Mouse (Mus musculus): ENCODE measurements around the gene Igfbp7. TPM values are rescaled to one million over a fixed set of nuclear protein-coding genes. Genes with fewer than 3 reads are reported as not detected.
"Not testable (repeated sequence)": the region's sequence is repeated elsewhere in the genome, so short reads cannot be mapped to it uniquely, and the experiment has no call there.

Gene Igfbp7
- polyA plus RNA-seq, 1 experiment from 2014 or later, result 475 TPM

- H3K27me3 ChIP-seq (ENCODE audit: insufficient read depth, low read length), result no peaks in the 10 kb centered on the region
- H3K9me3 ChIP-seq (ENCODE audit: low read length), result no peaks in the 10 kb centered on the region
- no peaks in the 10 kb centered on the region for H3K36me3 ChIP-seq (ENCODE audit: insufficient read depth, low read length)
- H3K4me1 ChIP-seq (ENCODE audit: insufficient read depth, low read length), result peaks cover 19% of the 10 kb centered on the region
- 41% methylated on average over 3 of the region's 3 CpGs for WGBS
- no peak overlapping the region for H3K9ac ChIP-seq (replicated peaks; ENCODE audit: low read length)
- H3K4me2 ChIP-seq (replicated peaks; ENCODE audit: low read depth, low read length), result no peak overlapping the region
- H3K4me3 ChIP-seq (ENCODE audit: low read length), result no peak overlapping the region
- peak; percentile 47; the same call in 1 of the 2 replicates for ATAC-seq (ENCODE audit: low FRiP score, low TSS enrichment)
- no peak overlapping the region for H3K27ac ChIP-seq (ENCODE audit: low read length)
Measured at GRCm38 (mm10) chr5:77433119-77433518, 25.3 kb upstream of the Igfbp7 start.

DNA sequence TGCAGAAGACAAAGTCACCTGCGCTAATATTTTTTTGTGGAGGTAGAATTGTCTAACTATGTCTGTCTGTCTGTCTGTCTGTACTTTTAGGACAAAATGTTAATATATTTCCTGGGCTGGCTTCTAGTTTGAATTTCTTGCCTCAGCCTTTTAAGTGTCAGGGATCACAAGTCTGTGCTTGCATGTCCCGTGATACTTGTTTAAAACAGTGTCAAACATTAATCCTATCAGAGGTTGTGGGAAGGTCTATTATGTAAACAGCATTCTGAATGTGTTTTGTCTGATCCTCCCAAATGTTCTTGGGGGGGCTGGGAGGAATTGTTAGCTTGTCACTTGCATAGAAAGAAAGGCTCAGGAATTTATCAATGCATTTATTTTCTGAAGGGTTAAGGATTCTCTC is 24.6 kb upstream of the Igfbp7 start:
- Histone ChIP-seq H3K27me3 (ENCODE audit: insufficient read depth, low read length) (no peaks in the 10 kb centered on the region), H3K4me2 (replicated peaks; ENCODE audit: low read depth, low read length) (no peak overlapping the region), H3K27ac (ENCODE audit: low read length) (no peak overlapping the region), H3K9ac (replicated peaks; ENCODE audit: low read length) (no peak overlapping the region), H3K9me3 (ENCODE audit: low read length) (no peaks in the 10 kb centered on the region), H3K4me3 (ENCODE audit: low read length) (no peak overlapping the region), H3K36me3 (ENCODE audit: insufficient read depth, low read length) (no peaks in the 10 kb centered on the region), H3K4me1 (ENCODE audit: insufficient read depth, low read length) (peaks cover 19% of the 10 kb centered on the region)
- ATAC-seq (ENCODE audit: low FRiP score, low TSS enrichment), result no peak
- WGBS, result 69% methylated on average over 2 of the region's 2 CpGs

DNA sequence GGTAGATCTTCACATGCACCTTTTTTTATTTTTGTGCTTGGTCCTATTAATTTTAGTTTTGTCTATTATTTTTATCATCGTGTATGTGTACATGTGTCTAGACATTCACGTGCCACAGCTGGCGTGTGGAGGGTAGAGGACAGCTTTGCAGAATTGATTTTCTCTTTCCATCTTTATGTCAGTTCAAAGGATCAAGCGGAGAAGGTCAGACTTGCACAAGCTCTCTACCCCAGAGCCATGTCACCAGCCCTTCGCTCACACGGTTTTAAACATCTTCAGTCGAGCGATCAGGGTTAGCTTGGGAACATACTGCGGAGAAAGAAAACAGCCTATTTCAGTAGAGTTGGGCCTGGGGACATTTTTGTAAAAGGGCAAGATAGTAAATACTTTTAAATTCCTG is 23.2 kb upstream of the Igfbp7 start:
- Histone ChIP-seq H3K27ac (ENCODE audit: low read length) (no peak overlapping the region), H3K4me2 (replicated peaks; ENCODE audit: low read depth, low read length) (no peak overlapping the region), H3K9me3 (ENCODE audit: low read length) (no peaks in the 10 kb centered on the region), H3K27me3 (ENCODE audit: insufficient read depth, low read length) (no peaks in the 10 kb centered on the region), H3K4me1 (ENCODE audit: insufficient read depth, low read length) (peaks cover 16% of the 10 kb centered on the region), H3K36me3 (ENCODE audit: insufficient read depth, low read length) (no peaks in the 10 kb centered on the region), H3K4me3 (ENCODE audit: low read length) (no peak overlapping the region), H3K9ac (replicated peaks; ENCODE audit: low read length) (no peak overlapping the region)
- WGBS, result 80% methylated on average over 9 of the region's 9 CpGs
- no peak for ATAC-seq (ENCODE audit: low FRiP score, low TSS enrichment)

GRCm38 (mm10) chr5:77430471-77430870 is 22.6 kb upstream of the Igfbp7 start:
- H3K4me3 ChIP-seq (ENCODE audit: low read length), result no peak overlapping the region
- H3K9ac ChIP-seq (replicated peaks; ENCODE audit: low read length), result no peak overlapping the region
- peaks cover 14% of the 10 kb centered on the region; the same call in 1 of the 2 replicates for H3K4me1 ChIP-seq (ENCODE audit: insufficient read depth, low read length)
- ATAC-seq (ENCODE audit: low FRiP score, low TSS enrichment), result no peak
- no peaks in the 10 kb centered on the region for H3K27me3 ChIP-seq (ENCODE audit: insufficient read depth, low read length)
- no peaks in the 10 kb centered on the region for H3K36me3 ChIP-seq (ENCODE audit: insufficient read depth, low read length)
- no peaks in the 10 kb centered on the region for H3K9me3 ChIP-seq (ENCODE audit: low read length)
- H3K27ac ChIP-seq (ENCODE audit: low read length), result no peak overlapping the region
- no peak overlapping the region for H3K4me2 ChIP-seq (replicated peaks; ENCODE audit: low read depth, low read length)
- 65% methylated on average over 11 of the region's 11 CpGs for WGBS

- no peaks in the 10 kb centered on the region for H3K9me3 ChIP-seq (ENCODE audit: low read length)
- no peaks in the 10 kb centered on the region for H3K27me3 ChIP-seq (ENCODE audit: insufficient read depth, low read length)
- no peak overlapping the region for H3K27ac ChIP-seq (ENCODE audit: low read length)
- no peak overlapping the region for H3K4me2 ChIP-seq (replicated peaks; ENCODE audit: low read depth, low read length)
- no peak for ATAC-seq (ENCODE audit: low FRiP score, low TSS enrichment)
- H3K9ac ChIP-seq (replicated peaks; ENCODE audit: low read length), result no peak overlapping the region
- peaks cover 14% of the 10 kb centered on the region; the same call in 1 of the 2 replicates for H3K4me1 ChIP-seq (ENCODE audit: insufficient read depth, low read length)
- WGBS, result 84% methylated on average over 4 of the region's 4 CpGs
- no peak overlapping the region for H3K4me3 ChIP-seq (ENCODE audit: low read length)
- H3K36me3 ChIP-seq (ENCODE audit: insufficient read depth, low read length), result no peaks in the 10 kb centered on the region
Measured at GRCm38 (mm10) chr5:77430049-77430448, 22.2 kb upstream of the Igfbp7 start.

- Histone ChIP-seq H3K4me1 (ENCODE audit: insufficient read depth, low read length) (0 out of 2 replicates have a peak, but pooled peaks cover 6% of the 10 kb centered on the region), H3K9ac (replicated peaks; ENCODE audit: low read length) (no peak overlapping the region), H3K36me3 (ENCODE audit: insufficient read depth, low read length) (no peaks in the 10 kb centered on the region), H3K27ac (ENCODE audit: low read length) (peak overlapping the region; percentile 25; the same call in 1 of the 2 replicates), H3K4me3 (ENCODE audit: low read length) (no peak overlapping the region), H3K4me2 (replicated peaks; ENCODE audit: low read depth, low read length) (no peak overlapping the region), H3K9me3 (ENCODE audit: low read length) (0 out of 2 replicates have a peak, but pooled peaks cover 4% of the 10 kb centered on the region), H3K27me3 (ENCODE audit: insufficient read depth, low read length) (no peaks in the 10 kb centered on the region)
- no peak for ATAC-seq (ENCODE audit: low FRiP score, low TSS enrichment)
- 73% methylated on average over 4 of the region's 4 CpGs for WGBS
Measured at GRCm38 (mm10) chr5:77428526-77428925, 20.7 kb upstream of the Igfbp7 start.

DNA sequence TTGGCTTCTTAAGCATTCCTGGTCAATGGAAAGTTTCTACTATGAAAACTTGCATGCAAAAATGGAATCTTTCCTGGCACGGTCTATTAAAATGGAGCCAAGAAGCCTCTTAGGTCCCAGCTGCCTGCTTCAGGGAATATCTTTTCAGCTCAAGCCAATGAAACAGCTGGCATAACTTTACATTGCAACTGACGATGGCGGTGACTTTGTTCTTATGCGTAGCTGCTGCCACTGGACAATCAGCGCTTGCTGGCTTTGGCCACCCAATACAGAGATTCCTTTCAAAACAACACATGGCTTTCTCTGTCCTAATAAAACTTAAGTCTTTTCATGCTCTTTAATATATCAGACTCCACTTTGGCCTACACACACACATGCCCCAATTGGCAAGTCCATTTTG is 20.1 kb upstream of the Igfbp7 start:
- 0 out of 2 replicates have a peak, but pooled peaks cover 4% of the 10 kb centered on the region for H3K9me3 ChIP-seq (ENCODE audit: low read length)
- H3K27me3 ChIP-seq (ENCODE audit: insufficient read depth, low read length), result no peaks in the 10 kb centered on the region
- no peak for ATAC-seq (ENCODE audit: low FRiP score, low TSS enrichment)
- H3K27ac ChIP-seq (ENCODE audit: low read length), result no peak overlapping the region
- 0 out of 2 replicates have a peak, but pooled peaks cover 6% of the 10 kb centered on the region for H3K4me1 ChIP-seq (ENCODE audit: insufficient read depth, low read length)
- H3K36me3 ChIP-seq (ENCODE audit: insufficient read depth, low read length), result no peaks in the 10 kb centered on the region
- H3K9ac ChIP-seq (replicated peaks; ENCODE audit: low read length), result no peak overlapping the region
- H3K4me3 ChIP-seq (ENCODE audit: low read length), result no peak overlapping the region
- H3K4me2 ChIP-seq (replicated peaks; ENCODE audit: low read depth, low read length), result no peak overlapping the region
- 87% methylated on average over 5 of the region's 5 CpGs for WGBS

GRCm38 (mm10) chr5:77425721-77426500 is 18.1 kb upstream of the Igfbp7 start:
- no peak overlapping the region for H3K27ac ChIP-seq (ENCODE audit: low read length)
- 0 out of 2 replicates have a peak, but pooled peaks cover 6% of the 10 kb centered on the region for H3K9me3 ChIP-seq (ENCODE audit: low read length)
- H3K9ac ChIP-seq (replicated peaks; ENCODE audit: low read length), result no peak overlapping the region
- 78% methylated on average over 7 of the region's 7 CpGs for WGBS
- H3K4me2 ChIP-seq (replicated peaks; ENCODE audit: low read depth, low read length), result no peak overlapping the region
- H3K4me3 ChIP-seq (ENCODE audit: low read length), result no peak overlapping the region
- ATAC-seq (ENCODE audit: low FRiP score, low TSS enrichment), result no peak
- H3K27me3 ChIP-seq (ENCODE audit: insufficient read depth, low read length), result no peaks in the 10 kb centered on the region
- H3K36me3 ChIP-seq (ENCODE audit: insufficient read depth, low read length), result no peaks in the 10 kb centered on the region
- 0 out of 2 replicates have a peak, but pooled peaks cover 6% of the 10 kb centered on the region for H3K4me1 ChIP-seq (ENCODE audit: insufficient read depth, low read length)

DNA sequence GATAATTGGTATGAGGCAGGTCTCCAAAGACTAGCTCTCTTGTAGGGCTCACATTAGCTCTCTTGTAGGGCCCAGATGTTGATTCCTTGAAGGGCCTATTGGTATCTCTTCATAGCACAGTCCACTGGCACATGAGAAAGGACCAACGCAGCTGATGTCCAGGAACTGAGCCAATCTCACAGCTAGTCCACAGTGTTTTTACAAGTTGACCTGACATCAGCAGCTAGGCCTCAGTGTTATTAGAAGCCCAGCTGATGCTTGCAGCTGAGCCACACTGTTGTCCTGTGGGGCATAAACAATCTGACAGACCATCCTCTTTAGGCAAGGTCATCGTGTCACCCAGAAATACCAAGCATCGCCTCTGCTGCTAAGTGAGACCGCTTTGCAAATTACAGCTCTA is 11.7 kb upstream of the Igfbp7 start:
- peak; percentile 42; the same call in 1 of the 2 replicates for ATAC-seq (ENCODE audit: low FRiP score, low TSS enrichment)
- not testable (repeated sequence) for H3K4me3 ChIP-seq (ENCODE audit: low read length); H3K27me3 ChIP-seq (ENCODE audit: insufficient read depth, low read length); H3K36me3 ChIP-seq (ENCODE audit: insufficient read depth, low read length); H3K27ac ChIP-seq (ENCODE audit: low read length); H3K9ac ChIP-seq (replicated peaks; ENCODE audit: low read length); H3K4me1 ChIP-seq (ENCODE audit: insufficient read depth, low read length); H3K4me2 ChIP-seq (replicated peaks; ENCODE audit: low read depth, low read length); H3K9me3 ChIP-seq (ENCODE audit: low read length)
- WGBS, result 61% methylated on average over 4 of the region's 4 CpGs

GRCm38 (mm10) chr5:77416058-77416457 is 8.2 kb upstream of the Igfbp7 start:
- Histone ChIP-seq H3K36me3 (ENCODE audit: insufficient read depth, low read length) (no peaks in the 10 kb centered on the region), H3K4me3 (ENCODE audit: low read length) (no peak overlapping the region), H3K4me2 (replicated peaks; ENCODE audit: low read depth, low read length) (no peak overlapping the region), H3K9ac (replicated peaks; ENCODE audit: low read length) (no peak overlapping the region), H3K27me3 (ENCODE audit: insufficient read depth, low read length) (no peaks in the 10 kb centered on the region), H3K27ac (ENCODE audit: low read length) (no peak overlapping the region), H3K9me3 (ENCODE audit: low read length) (no peaks in the 10 kb centered on the region), H3K4me1 (ENCODE audit: insufficient read depth, low read length) (no peaks in the 10 kb centered on the region)
- ATAC-seq (ENCODE audit: low FRiP score, low TSS enrichment), result no peak
- 86% methylated on average over 6 of the region's 6 CpGs for WGBS
